Mouse (Mus musculus) thymus, postnatal 0 days (tissue): ENCODE data around the gene Isyna1. TPM values are rescaled to one million over a fixed set of nuclear protein-coding genes. Genes with fewer than 3 reads are reported as not detected.

Experiments used
- polyA plus RNA-seq: library from polyadenylated mRNA; unstranded; fragments of >200 nt; fragmentation: Nextera tagmentation; extraction: Ambion mirVana; gene quantifications from 2 replicates; pipeline ENCODE4 v1.2.1, GENCODE M21; 2015

Gene Isyna1
- polyA plus RNA-seq, 1 experiment from 2014 or later, result 78.9 TPM

Other genes with a start within 250 kb of the Isyna1 start
- gene Upf1, start 241.1 kb upstream of the Isyna1 start, polyA plus RNA-seq, result 16.4 and 22.6 TPM in 2 replicates
- 1.6 and 2.2 TPM in 2 replicates for gene Comp, start 220.8 kb upstream of the Isyna1 start, polyA plus RNA-seq
- gene Crtc1, start 154.8 kb upstream of the Isyna1 start, polyA plus RNA-seq, result 7.4 and 8.0 TPM in 2 replicates
- 8.0 and 8.4 TPM in 2 replicates for gene Klhl26, start 117.4 kb upstream of the Isyna1 start, polyA plus RNA-seq
- gene Tmem59l, start 107.0 kb upstream of the Isyna1 start, polyA plus RNA-seq, result 0.09 and 0.10 TPM in 2 replicates
- 0.10 and 0.27 TPM in 2 replicates for gene Crlf1, start 101.2 kb upstream of the Isyna1 start, polyA plus RNA-seq
- 170 and 181 TPM in 2 replicates for gene Rex1bd, start 87.6 kb upstream of the Isyna1 start, polyA plus RNA-seq
- 1,327 and 1,441 TPM in 2 replicates for gene Uba52, start 83.6 kb upstream of the Isyna1 start, polyA plus RNA-seq
- 309 and 319 TPM in 2 replicates for gene Fkbp8, start 66.6 kb upstream of the Isyna1 start, polyA plus RNA-seq
- 66.8 and 68.6 TPM in 2 replicates for gene Kxd1, start 66.4 kb upstream of the Isyna1 start, polyA plus RNA-seq
- gene Ell, start 54.9 kb upstream of the Isyna1 start, polyA plus RNA-seq, result 13.5 and 14.2 TPM in 2 replicates
- gene Ssbp4, start 14.5 kb downstream of the Isyna1 start, polyA plus RNA-seq, result 135 and 142 TPM in 2 replicates
- 4.7 and 5.8 TPM in 2 replicates for gene Lrrc25, start 21.8 kb downstream of the Isyna1 start, polyA plus RNA-seq
- 1.2 and 1.4 TPM in 2 replicates for gene Gdf15, start 38.1 kb downstream of the Isyna1 start, polyA plus RNA-seq
- gene Pgpep1, start 66.0 kb downstream of the Isyna1 start, polyA plus RNA-seq, result 33.2 and 43.0 TPM in 2 replicates
- gene Lsm4, start 78.9 kb downstream of the Isyna1 start, polyA plus RNA-seq, result 333 and 377 TPM in 2 replicates
- 85.7 and 111 TPM in 2 replicates for gene Jund, start 104.6 kb downstream of the Isyna1 start, polyA plus RNA-seq
- gene Iqcn, start 109.1 kb downstream of the Isyna1 start, polyA plus RNA-seq, result 0.04 and 0.06 TPM in 2 replicates
- gene Gm3336, start 124.2 kb downstream of the Isyna1 start, polyA plus RNA-seq, result 0.29 and 0.32 TPM in 2 replicates
- 0.28 and 0.35 TPM in 2 replicates for gene Pde4c, start 129.3 kb downstream of the Isyna1 start, polyA plus RNA-seq
- gene Rab3a, start 160.3 kb downstream of the Isyna1 start, polyA plus RNA-seq, result 7.0 and 8.0 TPM in 2 replicates
- gene Mpv17l2, start 166.6 kb downstream of the Isyna1 start, polyA plus RNA-seq, result 54.3 and 54.4 TPM in 2 replicates
- gene Pik3r2, start 182.3 kb downstream of the Isyna1 start, polyA plus RNA-seq, result 35.1 and 38.6 TPM in 2 replicates
- gene Mast3, start 210.7 kb downstream of the Isyna1 start, polyA plus RNA-seq, result 37.2 and 37.3 TPM in 2 replicates
- gene Il12rb1, start 214.1 kb downstream of the Isyna1 start, polyA plus RNA-seq, result 16.2 TPM in 2 replicates
- 11.0 and 11.4 TPM in 2 replicates for gene Arrdc2, start 245.3 kb downstream of the Isyna1 start, polyA plus RNA-seq